Mouse (Mus musculus) CD4-positive, CD25-positive, alpha-beta regulatory T cell, adult 4 months (primary cell): ENCODE measurements around the gene Fcgr1. TPM values are rescaled to one million over a fixed set of nuclear protein-coding genes. Genes with fewer than 3 reads are reported as not detected.

Experiments used
- ATAC-seq: one replicate; pipeline ENCODE4 v1.8.0; 2017
- polyA plus RNA-seq, 2 experiments: library from polyadenylated mRNA; unstranded; fragments of 100-300 nt; shearing (Covaris generic); gene quantifications; one replicate each; pipeline ENCODE4 v1.2.1; 2017

Fcgr1 gene
- polyA plus RNA-seq, 2 experiments from 2014 or later: 0.46 TPM; not detected in 1

GRCm38 (mm10) chr3:96247356-96248140, 46.2 kb downstream of the Fcgr1 start:
- ATAC-seq: no peak

GRCm38 (mm10) chr3:96246427-96246856, 47.3 kb downstream of the Fcgr1 start, which contains the start of gene Hist2h3c1:
Gene Hist2h3c1, plus strand, starts transcription at chr3:96246685.
- ATAC-seq: peak; percentile 59

- peak; percentile 48 for ATAC-seq
These were observed 47.8 kb downstream of the Fcgr1 start for GRCm38 (mm10) chr3:96246018-96246417.

- peak; percentile 80 for ATAC-seq
These were observed 48.5 kb downstream of the Fcgr1 start, which contains the start of gene Hist2h2aa1 for GRCm38 (mm10) chr3:96245003-96245886. Gene Hist2h2aa1, plus strand, starts transcription at chr3:96245497.

GRCm38 (mm10) chr3:96243921-96244572, 49.7 kb downstream of the Fcgr1 start:
- no peak for ATAC-seq

GRCm38 (mm10) chr3:96240799-96241197, 53.0 kb downstream of the Fcgr1 start:
- ATAC-seq: no peak

GRCm38 (mm10) chr3:96239949-96240798, 53.6 kb downstream of the Fcgr1 start, which contains the start of gene Hist2h2aa2:
Gene Hist2h2aa2, minus strand, starts transcription at chr3:96240276.
- peak; percentile 72 for ATAC-seq

- peak; percentile 64 for ATAC-seq
These were observed 54.6 kb downstream of the Fcgr1 start, which contains the start of gene Hist2h3c2 for GRCm38 (mm10) chr3:96238954-96239793. Gene Hist2h3c2, minus strand, starts transcription at chr3:96239127.

GRCm38 (mm10) chr3:96237904-96238511, 55.8 kb downstream of the Fcgr1 start:
- ATAC-seq: no peak

GRCm38 (mm10) chr3:96237335-96237903, 56.4 kb downstream of the Fcgr1 start:
- no peak for ATAC-seq

GRCm38 (mm10) chr3:96236834-96237334, 56.9 kb downstream of the Fcgr1 start:
- no peak for ATAC-seq

- ATAC-seq: no peak
These were observed 57.9 kb downstream of the Fcgr1 start for GRCm38 (mm10) chr3:96235836-96236235.

- ATAC-seq: no peak
These were observed 58.9 kb downstream of the Fcgr1 start for GRCm38 (mm10) chr3:96234914-96235313.

Other genes starting within 250 kb of the Fcgr1 start
- gene Vps45, start 235.5 kb downstream of the Fcgr1 start, polyA plus RNA-seq: 10 to 100 TPM; 22.2 to 24.3 TPM
- gene Otud7b, start 189.4 kb downstream of the Fcgr1 start, polyA plus RNA-seq: 10 to 100 TPM in 1 of 2 experiments, 1 to 10 TPM in 1; 9.1 to 13.3 TPM
- gene Mtmr11, start 132.0 kb downstream of the Fcgr1 start, polyA plus RNA-seq: 1 to 10 TPM; 2.3 to 2.4 TPM
- gene Sf3b4, start 121.6 kb downstream of the Fcgr1 start, polyA plus RNA-seq: 10 to 100 TPM; 53.4 to 58.5 TPM
- 1 to 10 TPM in 1 of 2 experiments, under 1 TPM in 1; 0.80 to 2.0 TPM for gene Sv2a, start 112.8 kb downstream of the Fcgr1 start, polyA plus RNA-seq
- 10 to 100 TPM; 30.5 to 33.8 TPM for gene Bola1, start 74.3 kb downstream of the Fcgr1 start, polyA plus RNA-seq
- gene Hist2h2ab, start 74.1 kb downstream of the Fcgr1 start, polyA plus RNA-seq: not detected
- gene Hist2h2ac, start 73.1 kb downstream of the Fcgr1 start, polyA plus RNA-seq: 1 to 10 TPM; 5.5 to 5.8 TPM
- gene Hist2h2be, start 72.8 kb downstream of the Fcgr1 start, polyA plus RNA-seq: 1 to 10 TPM; 1.6 to 2.6 TPM
- not detected for gene Hist2h3c2, start 54.8 kb downstream of the Fcgr1 start, polyA plus RNA-seq
- gene Hist2h2aa2, start 53.7 kb downstream of the Fcgr1 start, polyA plus RNA-seq: 10 to 100 TPM; 32.4 to 55.4 TPM
- 10 to 100 TPM in 1 of 2 experiments, not detected in 1; 21.7 TPM for gene Hist2h2aa1, start 48.5 kb downstream of the Fcgr1 start, polyA plus RNA-seq
- gene Hist2h3c1, start 47.3 kb downstream of the Fcgr1 start, polyA plus RNA-seq: not detected
- gene Hist2h4, start 30.7 kb downstream of the Fcgr1 start, polyA plus RNA-seq: 1 to 10 TPM; 7.0 to 7.1 TPM
- gene Hist2h3b, start 25.3 kb downstream of the Fcgr1 start, polyA plus RNA-seq: 1 to 10 TPM; 7.4 to 9.9 TPM
- 1 to 10 TPM; 6.3 to 8.4 TPM for gene Hist2h2bb, start 24.2 kb downstream of the Fcgr1 start, polyA plus RNA-seq
- gene BC107364, start 158.3 kb upstream of the Fcgr1 start, polyA plus RNA-seq: not detected
- under 1 TPM in 1 of 2 experiments, not detected in 1; 0.22 TPM for gene Hfe2, start 231.2 kb upstream of the Fcgr1 start, polyA plus RNA-seq